Mouse (Mus musculus) heart, adult 2 months (tissue): Measurements from ENCODE around the gene Myof. TPM values are rescaled to one million over a fixed set of nuclear protein-coding genes. Genes with fewer than 3 reads are reported as not detected.

Experiments used
- DNase-seq, 2 experiments: peaks; one replicate each; pipeline ENCODE4 v3.0.0; 2021
- H3K27ac ChIP-seq: fragments of 200-600 bp; 2 replicates; pipeline ENCODE4 v1.8.1; 2022
- H3K27me3 ChIP-seq: fragments of 200-500 bp; 2 replicates; pipeline ENCODE4 v1.6.1; 2012; ENCODE audit warnings: mild to moderate bottlenecking, low read length, inconsistent platforms, mixed read lengths; ENCODE audit not compliant: control insufficient read depth, insufficient read depth
- H3K36me3 ChIP-seq: fragments of 200-500 bp; 2 replicates; pipeline ENCODE4 v1.6.1; 2012; ENCODE audit warnings: low read length, inconsistent platforms; ENCODE audit not compliant: control insufficient read depth, insufficient read depth
- H3K4me1 ChIP-seq: fragments of 200-500 bp; 2 replicates; pipeline ENCODE4 v1.6.1; 2011; ENCODE audit warnings: low read length; ENCODE audit not compliant: control insufficient read depth, insufficient read depth
- H3K4me3 ChIP-seq: fragments of 200-600 bp; 2 replicates; pipeline ENCODE4 v1.8.1; 2022
- H3K79me2 ChIP-seq: fragments of 200-500 bp; replicated peaks from 2 replicates; pipeline ENCODE4 v1.6.1; 2012; ENCODE audit warnings: mild to moderate bottlenecking, inconsistent platforms, low read length, moderate library complexity, mixed read lengths; ENCODE audit not compliant: control insufficient read depth, insufficient read depth
- H3K9ac ChIP-seq: fragments of 200-500 bp; 2 replicates; pipeline ENCODE4 v1.6.1; 2012; ENCODE audit warnings: low read depth, mild to moderate bottlenecking, control low read depth, inconsistent platforms, low read length, mixed read lengths
- CTCF ChIP-seq: fragments of 200-600 bp; IDR thresholded peaks from 2 replicates; pipeline ENCODE4 v1.8.1; 2022; ENCODE audit warnings: antibody characterized with exemption, mild to moderate bottlenecking, moderate library complexity
- EP300 ChIP-seq: fragments of 200-500 bp; IDR thresholded peaks from 2 replicates; pipeline ENCODE4 v1.6.1; 2011; ENCODE audit warnings: low read depth, low read length, control low read depth; ENCODE audit not compliant: insufficient read depth
- POLR2A ChIP-seq: fragments of 200-500 bp; IDR thresholded peaks from 2 replicates; pipeline ENCODE4 v1.6.1; 2011; ENCODE audit warnings: mild to moderate bottlenecking, low read depth, low read length, control low read depth; ENCODE audit not compliant: insufficient read depth
- WGBS: fragments of 180-500 bp; shearing (Covaris S2); methylation state at CpG from one replicate; pipeline ENCODE4 v1.1.7; 2018; 5-methylcytosine and 5-hydroxymethylcytosine counted together
- intact Hi-C: fragments of 180-260 bp; cut with DNase I; formaldehyde crosslinking; loops from one replicate; pipeline ENCODE4 v1.15.1; 2025
- polyA plus RNA-seq: library from polyadenylated mRNA; depleted of rRNA; stranded (reverse); fragments of >200 nt; gene quantifications from 2 replicates; pipeline ENCODE4 v1.2.3, GENCODE M21; 2012
- total RNA-seq, 2 experiments: library from RNA; stranded (reverse); gene quantifications; 2 replicates each; pipeline ENCODE4 v1.2.3; 2021

Myof gene
- total and polyA plus RNA-seq, 3 experiments, result 6.2 to 8.9 (median 8.4) TPM

DNA sequence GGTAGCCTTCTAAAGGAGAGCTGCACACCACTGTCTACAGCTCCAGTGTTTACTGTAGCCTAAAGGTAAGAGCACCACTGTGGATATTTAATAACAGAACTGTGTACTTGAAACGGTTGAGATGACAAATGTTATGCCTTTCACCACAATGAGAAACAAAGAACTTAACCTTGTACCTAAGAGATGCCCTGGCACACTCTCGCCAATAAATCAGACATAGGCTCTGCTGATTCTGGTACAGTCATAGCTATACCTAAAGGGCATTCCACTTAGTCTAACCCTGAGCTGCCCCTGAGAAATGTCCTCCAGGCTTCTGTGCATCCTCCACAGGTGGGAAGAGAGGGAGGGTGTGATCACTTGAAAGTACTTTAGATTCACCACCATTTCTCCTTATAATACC, 8.7 kb downstream of the Myof start:
- TF ChIP-seq POLR2A, result no peak
- TF ChIP-seq EP300, result no peak
- TF ChIP-seq CTCF, result no peak
- H3K4me3 ChIP-seq, result no peak overlapping the region
- H3K9ac ChIP-seq, result no peak overlapping the region
- no peak overlapping the region for H3K27ac ChIP-seq
- no peaks in the 10 kb centered on the region for H3K79me2 ChIP-seq
- H3K27me3 ChIP-seq, result no peaks in the 10 kb centered on the region
- WGBS, result 74% methylated on average over 2 of the region's 2 CpGs
- no peaks in the 10 kb centered on the region; the same call in 1 of the 2 replicates for H3K36me3 ChIP-seq
- peaks cover 5% of the 10 kb centered on the region for H3K4me1 ChIP-seq
- no peak for DNase-seq
- intact Hi-C loops, result no loop called here

DNA sequence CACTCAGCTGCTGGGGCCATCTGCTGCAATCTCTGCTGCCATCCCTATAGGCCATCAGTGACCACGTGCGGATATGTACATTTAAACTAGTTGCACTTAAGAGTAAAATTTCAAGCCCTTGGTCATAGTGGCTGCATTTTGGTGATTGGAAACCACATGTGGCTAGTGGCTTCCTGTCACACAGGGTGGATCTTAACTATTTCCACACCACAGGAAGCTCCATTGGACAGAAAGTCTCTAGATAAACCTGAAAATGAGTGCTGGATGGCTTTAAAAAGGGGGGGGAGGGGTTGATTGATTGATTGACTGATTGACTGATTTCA, 9.7 kb downstream of the Myof start:
- H3K27ac ChIP-seq, result no peak overlapping the region
- no peaks in the 10 kb centered on the region; the same call in 1 of the 2 replicates for H3K36me3 ChIP-seq
- no peak for TF ChIP-seq CTCF
- no peak for TF ChIP-seq POLR2A
- no peak for TF ChIP-seq EP300
- intact Hi-C loops, result no loop called here
- no peaks in the 10 kb centered on the region for H3K27me3 ChIP-seq
- DNase-seq, result no peak
- no peaks in the 10 kb centered on the region for H3K79me2 ChIP-seq
- no peak overlapping the region for H3K9ac ChIP-seq
- H3K4me3 ChIP-seq, result no peak overlapping the region
- 79% methylated on average over 2 of the region's 2 CpGs for WGBS
- peaks cover 6% of the 10 kb centered on the region for H3K4me1 ChIP-seq

DNA sequence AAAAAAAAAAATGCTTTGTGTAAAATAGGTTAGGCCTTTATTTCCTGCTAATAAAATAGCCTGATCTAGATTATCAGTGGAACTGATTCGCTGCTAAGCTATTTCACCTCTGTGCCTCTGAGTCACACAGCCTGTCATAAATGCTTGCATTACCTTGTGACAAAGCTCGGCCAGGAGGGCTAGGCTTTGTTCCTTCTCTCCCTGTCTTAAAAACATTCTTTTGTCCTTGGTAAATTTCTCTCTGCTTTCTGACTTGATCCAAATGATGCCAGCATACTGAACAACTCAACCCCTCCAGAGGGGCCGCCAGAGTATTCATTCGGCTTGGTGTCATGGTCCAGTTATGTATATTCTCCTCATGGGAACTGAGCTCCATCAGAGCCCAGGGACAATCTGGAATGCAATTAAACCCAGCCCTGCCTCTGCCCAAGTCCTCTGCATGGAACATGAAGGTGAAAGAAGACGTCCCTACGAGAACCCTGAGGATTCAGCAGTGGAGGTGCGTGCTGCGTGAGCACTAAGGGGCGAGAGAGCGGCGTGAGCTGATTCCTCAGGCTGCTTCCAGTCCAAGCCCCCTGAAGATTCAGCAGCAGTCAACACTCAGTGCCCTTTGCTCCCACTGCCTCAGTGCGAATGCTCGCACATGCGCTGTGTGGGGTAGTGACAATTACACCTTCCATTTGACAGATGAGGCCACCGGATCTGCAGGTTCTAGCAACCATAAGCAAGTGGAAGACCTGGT, 10.2 kb downstream of the Myof start:
- Histone ChIP-seq H3K27me3 (no peaks in the 10 kb centered on the region), H3K4me3 (no peak overlapping the region), H3K79me2 (no peaks in the 10 kb centered on the region), H3K36me3 (no peaks in the 10 kb centered on the region; the same call in 1 of the 2 replicates), H3K9ac (no peak overlapping the region), H3K27ac (no peak overlapping the region), H3K4me1 (peaks cover 7% of the 10 kb centered on the region)
- intact Hi-C loops, result no loop called here
- WGBS, result 85% methylated on average over 15 of the region's 15 CpGs
- TF ChIP-seq EP300 (no peak), POLR2A (no peak), CTCF (no peak)
- DNase-seq, result no peak

DNA sequence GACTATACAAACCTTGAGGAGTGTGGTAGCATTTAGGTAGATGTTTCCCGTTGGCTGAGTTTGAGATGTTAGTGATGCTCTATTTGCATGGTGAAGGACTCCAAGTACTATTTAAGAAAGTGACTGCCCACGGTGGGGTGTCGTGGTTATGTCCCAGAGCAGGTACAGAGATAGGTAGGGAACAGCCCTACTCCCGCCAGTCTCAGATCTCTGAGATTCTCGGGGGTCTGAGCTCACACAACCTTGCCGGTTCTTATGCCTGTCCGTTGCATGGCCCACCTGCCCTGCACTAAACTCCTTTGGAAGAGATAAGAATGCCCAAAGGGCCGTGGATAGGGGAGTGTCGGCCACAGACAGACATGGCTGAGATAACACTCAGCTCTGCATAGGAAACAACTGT, 12.2 kb downstream of the Myof start:
- no peak for DNase-seq
- intact Hi-C loops, result no loop called here
- WGBS, result 48% methylated on average over 9 of the region's 9 CpGs
- Histone ChIP-seq H3K79me2 (no peaks in the 10 kb centered on the region), H3K27ac (no peak overlapping the region), H3K27me3 (no peaks in the 10 kb centered on the region), H3K36me3 (no peaks in the 10 kb centered on the region; the same call in 1 of the 2 replicates), H3K4me3 (no peak overlapping the region), H3K4me1 (peaks cover 13% of the 10 kb centered on the region), H3K9ac (no peak overlapping the region)
- no peak for TF ChIP-seq POLR2A
- no peak for TF ChIP-seq EP300
- TF ChIP-seq CTCF, result no peak

DNA sequence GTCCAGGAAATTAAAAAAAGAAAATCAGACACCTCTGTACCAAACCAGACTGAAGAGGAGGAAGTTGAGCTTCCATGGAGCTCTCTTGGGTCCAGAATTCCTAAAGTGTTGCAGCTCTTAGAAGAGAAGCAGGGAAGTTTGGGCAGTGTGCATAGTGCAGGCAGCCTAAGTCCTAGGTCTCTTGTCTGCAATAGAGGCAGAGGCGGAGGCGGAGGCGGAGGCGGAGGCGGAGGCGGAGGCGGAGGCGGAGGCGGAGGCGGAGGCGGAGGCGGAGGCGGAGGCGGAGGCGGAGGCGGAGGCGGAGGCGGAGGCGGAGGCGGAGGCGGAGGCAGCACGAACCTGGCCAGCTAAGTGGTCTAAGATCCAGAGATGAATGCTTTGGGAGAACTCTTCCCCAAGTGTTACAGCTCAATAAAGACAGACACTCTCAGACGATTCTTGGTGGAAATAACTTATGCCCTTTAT, 12.7 kb downstream of the Myof start:
- intact Hi-C loops, result loop anchor here (1.0 kb wide), 1 partner anchor 24 kb away; no protein-coding TSS in a partner anchor

DNA sequence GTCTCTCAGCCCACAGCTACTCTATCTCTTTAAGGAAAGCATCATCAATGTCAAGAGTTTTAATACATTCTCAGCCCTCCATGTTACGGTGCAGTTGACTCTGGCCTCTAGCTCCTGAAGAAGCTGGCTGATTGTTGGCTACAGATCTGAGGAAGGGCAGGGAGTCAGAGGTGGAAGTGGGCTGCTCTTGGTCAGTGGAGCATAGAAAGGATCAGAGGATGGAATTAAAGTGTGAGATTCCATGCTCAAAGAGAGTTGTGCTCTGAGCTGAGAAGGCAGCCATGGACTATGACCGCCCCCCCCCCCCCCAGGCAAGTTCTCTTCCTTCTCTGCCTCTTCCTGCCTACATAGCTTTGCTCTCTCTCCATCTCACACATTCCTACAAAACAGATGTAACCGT, 13.5 kb downstream of the Myof start:
- H3K27me3 ChIP-seq, result no peaks in the 10 kb centered on the region
- H3K9ac ChIP-seq, result 0 out of 2 replicates have a peak overlapping the region, but pooled peaks have one; percentile 22
- no peaks in the 10 kb centered on the region; the same call in 1 of the 2 replicates for H3K36me3 ChIP-seq
- H3K79me2 ChIP-seq, result no peaks in the 10 kb centered on the region
- H3K4me3 ChIP-seq, result no peak overlapping the region
- intact Hi-C loops, result loop anchor here (1.0 kb wide), 1 partner anchor 24 kb away; no protein-coding TSS in a partner anchor
- TF ChIP-seq EP300 (no peak), POLR2A (no peak), CTCF (no peak)
- peaks cover 17% of the 10 kb centered on the region for H3K4me1 ChIP-seq
- peak overlapping the region; percentile 51; the same call in 1 of the 2 replicates for H3K27ac ChIP-seq
- 65% methylated on average over 3 of the region's 3 CpGs for WGBS
- DNase-seq, result no peak

More for the DNA sequence above, 12.7 kb downstream of the Myof start:
- H3K4me3 ChIP-seq, result no peak overlapping the region
- DNase-seq, result peak; percentile 77 to 80
- TF ChIP-seq CTCF, result no peak
- peak; percentile 69 for TF ChIP-seq POLR2A
- H3K27me3 ChIP-seq, result no peaks in the 10 kb centered on the region
- H3K79me2 ChIP-seq, result no peaks in the 10 kb centered on the region
- H3K9ac ChIP-seq, result peak overlapping the region; percentile 22; the same call in 1 of the 2 replicates
- WGBS, result 0% methylated on average over 4 of the region's 23 CpGs
- peak overlapping the region; percentile 30 for H3K27ac ChIP-seq
- H3K4me1 ChIP-seq, result peaks cover 15% of the 10 kb centered on the region
- H3K36me3 ChIP-seq, result no peaks in the 10 kb centered on the region; the same call in 1 of the 2 replicates
